Mouse (Mus musculus) ES-E14 (cell line): ENCODE data around the gene Vps41. TPM values are rescaled to one million over a fixed set of nuclear protein-coding genes. Genes with fewer than 3 reads are reported as not detected.

Experiments
- DNase-seq: peaks from one replicate; pipeline ENCODE4 v3.0.0-alpha.2; 2013; ENCODE audit warnings: low read depth, low spot score
- H3K27ac ChIP-seq: 2 replicates; pipeline ENCODE4 v1.5.1; 2012; ENCODE audit warnings: low read depth, mild to moderate bottlenecking, low read length, moderate library complexity, mixed read lengths; ENCODE audit not compliant: poor library complexity, insufficient read depth, severe bottlenecking
- H3K36me3 ChIP-seq: 2 replicates; pipeline ENCODE4 v1.6.1; 2012; ENCODE audit warnings: mild to moderate bottlenecking, low read length, moderate library complexity, mixed read lengths; ENCODE audit not compliant: control insufficient read depth, poor library complexity, insufficient read depth, severe bottlenecking
- H3K4me1 ChIP-seq, 2 experiments: fragments of 150-350 bp in 1 of 2; sonication (generic) in 1 of 2; 2 replicates each; pipeline ENCODE4 v1.6.1; 2012; ENCODE audit warnings: low read length in 2 of 2, mild to moderate bottlenecking in 1 of 2, mixed read lengths in 1 of 2; ENCODE audit not compliant: control insufficient read depth in 2 of 2, insufficient read depth in 2 of 2, poor library complexity in 1 of 2
- H3K4me3 ChIP-seq, 2 experiments: fragments of 150-350 bp in 1 of 2; sonication (generic) in 1 of 2; 2 replicates each; pipeline ENCODE4 v1.5.1; 2012; ENCODE audit warnings: low read length in 2 of 2, low read depth in 1 of 2, mild to moderate bottlenecking in 1 of 2, mixed read lengths in 1 of 2; ENCODE audit not compliant: insufficient read depth in 1 of 2, poor library complexity in 1 of 2, severe bottlenecking in 1 of 2
- H3K9ac ChIP-seq: 2 replicates; pipeline ENCODE4 v1.6.1; 2012; ENCODE audit warnings: low read depth, mild to moderate bottlenecking, low read length, mixed read lengths; ENCODE audit not compliant: poor library complexity, insufficient read depth, severe bottlenecking
- H3K9me3 ChIP-seq: fragments of 150-350 bp; sonication (generic); 2 replicates; pipeline ENCODE4 v1.6.1; 2012; ENCODE audit warnings: low read depth, mild to moderate bottlenecking, low read length; ENCODE audit not compliant: control insufficient read depth, insufficient read depth
- CHD2 ChIP-seq: IDR thresholded peaks from 2 replicates; pipeline ENCODE4 v1.6.1; 2014; ENCODE audit warnings: mild to moderate bottlenecking, low read depth, low read length, inconsistent platforms
- HCFC1 ChIP-seq: IDR thresholded peaks from 2 replicates; pipeline ENCODE4 v1.6.1; 2012; ENCODE audit warnings: low read length, inconsistent platforms, borderline replicate concordance; ENCODE audit not compliant: insufficient read depth
- MAFK ChIP-seq: IDR thresholded peaks from 2 replicates; pipeline ENCODE4 v1.6.1; 2014; ENCODE audit warnings: mild to moderate bottlenecking, low read depth, low read length, inconsistent platforms; ENCODE audit not compliant: insufficient read depth
- ZC3H11A ChIP-seq: IDR thresholded peaks from 2 replicates; pipeline ENCODE4 v1.6.1; 2012; ENCODE audit warnings: low read depth, mild to moderate bottlenecking, inconsistent platforms, low read length, borderline replicate concordance
- ZNF384 ChIP-seq: IDR thresholded peaks from 2 replicates; pipeline ENCODE4 v1.6.1; 2012; ENCODE audit warnings: low read depth, low read length, inconsistent platforms
- in situ Hi-C, 2 experiments: fragments of 600-800 bp; cut with MboI; formaldehyde crosslinking; loops; one replicate each; pipeline ENCODE4 v1.15.1; 2025; ENCODE audit warnings: low sequenced_read_pairs in 2 of 2, inconsistent platforms in 1 of 2; ENCODE audit not compliant: unreplicated experiment in 2 of 2
- total RNA-seq: library from RNA; depleted of rRNA; stranded (reverse); fragments of 300-350 nt; gene quantifications from 2 replicates; pipeline ENCODE4 v1.2.3, GENCODE M21; 2012

Gene Vps41
- total RNA-seq, 1 experiment = 52.4 TPM

GRCm38 (mm10) chr13:18797555-18797954, 80.5 kb downstream of the Vps41 start:
- no peak for TF ChIP-seq ZC3H11A
- no peak for TF ChIP-seq HCFC1
- Histone ChIP-seq H3K4me1 (no peaks in the 10 kb centered on the region), H3K27ac (no peak overlapping the region), H3K36me3 (no peaks in the 10 kb centered on the region; the same call in 1 of the 2 replicates), H3K4me3 (no peak overlapping the region), H3K9ac (no peak overlapping the region), H3K9me3 (no peaks in the 10 kb centered on the region)
- in situ Hi-C loops = no loop called here
- DNase-seq = no peak

- no peak overlapping the region for H3K4me3 ChIP-seq
- in situ Hi-C loops = loop anchor here in 1 of 2 experiments (10.0 kb wide), 1 partner anchor 746 kb away; no protein-coding TSS in a partner anchor
- DNase-seq = no peak
Observed at GRCm38 (mm10) chr13:18800434-18800833, 83.3 kb downstream of the Vps41 start.

DNA sequence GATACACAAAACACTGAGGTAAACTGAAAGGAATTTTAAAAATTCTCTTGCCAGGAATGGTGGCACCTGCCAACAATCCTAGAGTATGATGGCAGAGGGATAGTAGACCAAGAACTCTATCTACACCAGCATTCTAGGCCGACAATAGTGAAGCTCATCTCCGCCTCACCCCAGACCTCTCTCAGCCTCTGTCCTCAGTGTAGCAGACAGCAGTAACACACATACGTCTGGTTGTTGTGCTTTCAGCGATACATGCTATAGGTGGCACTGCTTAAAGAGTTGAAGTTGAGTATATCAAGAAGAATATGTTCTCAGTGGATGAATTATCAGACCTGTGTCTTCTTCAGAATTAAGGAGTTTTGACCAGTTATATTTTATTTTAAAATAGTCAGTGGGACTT, 92.4 kb downstream of the Vps41 start:
- in situ Hi-C loops = loop anchor here in 1 of 2 experiments (10.0 kb wide), 1 partner anchor 755 kb away; no protein-coding TSS in a partner anchor

More at GRCm38 (mm10) chr13:18800434-18800833, 83.3 kb downstream of the Vps41 start:
- TF ChIP-seq ZC3H11A (no peak), ZNF384 (no peak), CHD2 (no peak), HCFC1 (no peak), MAFK (no peak)
- H3K4me1 ChIP-seq = no peaks in the 10 kb centered on the region
- H3K9ac ChIP-seq = no peak overlapping the region
- H3K9me3 ChIP-seq = no peaks in the 10 kb centered on the region
- H3K27ac ChIP-seq = no peak overlapping the region
- no peaks in the 10 kb centered on the region; the same call in 1 of the 2 replicates for H3K36me3 ChIP-seq

DNA sequence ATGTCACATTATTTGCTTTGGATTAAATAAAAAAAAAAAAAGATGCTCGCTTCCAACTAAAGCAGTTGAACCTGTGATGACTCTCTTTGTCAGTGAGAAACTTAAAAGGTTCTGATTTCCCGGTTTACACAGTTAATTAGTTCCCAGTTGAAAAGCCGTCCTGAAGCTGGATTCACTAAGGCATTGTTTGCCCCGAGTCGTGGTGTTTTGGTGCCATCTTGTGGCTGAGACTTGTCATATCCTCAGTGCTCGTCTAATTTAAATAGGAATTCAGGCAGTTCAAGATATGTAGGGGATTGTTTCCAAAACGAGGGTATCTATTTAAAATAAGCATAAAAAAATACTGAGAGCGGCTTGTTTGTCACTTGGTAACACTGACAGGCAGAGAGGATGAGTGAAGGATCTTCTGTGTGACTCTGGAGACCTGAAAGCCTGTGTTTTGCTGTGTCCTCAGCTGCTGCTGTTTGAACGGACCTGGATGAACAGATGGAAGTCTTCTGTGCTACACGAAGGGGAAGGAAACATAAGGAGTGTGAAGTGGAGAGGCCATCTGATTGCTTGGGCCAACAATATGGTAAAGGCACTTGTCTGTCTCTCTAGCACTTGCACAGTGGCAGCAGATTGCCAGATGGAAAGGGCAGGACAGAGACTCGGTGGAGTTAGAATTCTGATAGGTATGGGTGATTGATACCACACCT, 93.0 kb downstream of the Vps41 start:
- Histone ChIP-seq H3K36me3 (peaks cover 7% of the 10 kb centered on the region), H3K27ac (no peak overlapping the region), H3K4me3 (no peak overlapping the region), H3K9ac (no peak overlapping the region), H3K4me1 (peaks cover 3% of the 10 kb centered on the region in 2 experiments; a peak in 3 of 4 replicates), H3K9me3 (no peaks in the 10 kb centered on the region)
- TF ChIP-seq ZNF384 (no peak), ZC3H11A (peak; percentile 88; the same call in 1 of the 2 replicates)
- in situ Hi-C loops = loop anchor here in 1 of 2 experiments (10.0 kb wide), 1 partner anchor 755 kb away; no protein-coding TSS in a partner anchor
- peak; percentile 70 for DNase-seq

More for the DNA sequence above, 92.4 kb downstream of the Vps41 start:
- Histone ChIP-seq H3K4me1 (peaks cover 3% of the 10 kb centered on the region in 2 experiments; a peak in 3 of 4 replicates), H3K9ac (no peak overlapping the region), H3K27ac (no peak overlapping the region), H3K36me3 (peaks cover 3% of the 10 kb centered on the region; the same call in 1 of the 2 replicates), H3K4me3 (no peak overlapping the region), H3K9me3 (no peaks in the 10 kb centered on the region)
- TF ChIP-seq CHD2 = no peak
- no peak for TF ChIP-seq ZC3H11A
- TF ChIP-seq ZNF384 = no peak
- no peak for TF ChIP-seq MAFK
- TF ChIP-seq HCFC1 = no peak
- DNase-seq = no peak
